Mouse (Mus musculus) C2C12 (cell line): ENCODE measurements around the gene Arl6ip4.

Source experiments
- CEBPB ChIP-seq: IDR thresholded peaks from one replicate; pipeline ENCODE4 v1.6.1; 2011; ENCODE audit warnings: low read depth, mild to moderate bottlenecking, control low read depth, moderate library complexity
- CTCF ChIP-seq: IDR thresholded peaks from one replicate; pipeline ENCODE4 v1.5.1; 2011; ENCODE audit not compliant: control insufficient read depth, insufficient read depth, insufficient read length
- FOSL1 ChIP-seq: IDR thresholded peaks from one replicate; pipeline ENCODE4 v1.8.0; 2011; ENCODE audit warnings: mild to moderate bottlenecking, low read length; ENCODE audit not compliant: poor library complexity, insufficient read depth, severe bottlenecking
- MAX ChIP-seq: IDR thresholded peaks from one replicate; pipeline ENCODE4 v1.6.1; 2011; ENCODE audit warnings: mild to moderate bottlenecking, control low read depth
- MYOD1 ChIP-seq: IDR thresholded peaks from one replicate; pipeline ENCODE4 v1.6.1; 2011; ENCODE audit warnings: low read depth; ENCODE audit not compliant: control insufficient read depth, insufficient read length
- MYOG ChIP-seq: IDR thresholded peaks from one replicate; pipeline ENCODE4 v1.6.1; 2011; ENCODE audit not compliant: control insufficient read depth, insufficient read length; ENCODE audit errors: extremely low read depth
- USF1 ChIP-seq: IDR thresholded peaks from one replicate; pipeline ENCODE4 v1.6.1; 2011; ENCODE audit warnings: low read depth, mild to moderate bottlenecking, control low read depth, moderate library complexity

- TF ChIP-seq CEBPB, result no peak
- no peak for TF ChIP-seq CTCF
- no peak for TF ChIP-seq MYOD1
- TF ChIP-seq MYOG, result no peak
- no peak for TF ChIP-seq MAX
- no peak for TF ChIP-seq USF1
- no peak for TF ChIP-seq FOSL1
Observed at GRCm38 (mm10) chr5:124159453-124159852, 43.6 kb downstream of the Arl6ip4 start.
